9 mouse cellular contexts compared by ENCODE assay signal in the genomic region with DNA sequence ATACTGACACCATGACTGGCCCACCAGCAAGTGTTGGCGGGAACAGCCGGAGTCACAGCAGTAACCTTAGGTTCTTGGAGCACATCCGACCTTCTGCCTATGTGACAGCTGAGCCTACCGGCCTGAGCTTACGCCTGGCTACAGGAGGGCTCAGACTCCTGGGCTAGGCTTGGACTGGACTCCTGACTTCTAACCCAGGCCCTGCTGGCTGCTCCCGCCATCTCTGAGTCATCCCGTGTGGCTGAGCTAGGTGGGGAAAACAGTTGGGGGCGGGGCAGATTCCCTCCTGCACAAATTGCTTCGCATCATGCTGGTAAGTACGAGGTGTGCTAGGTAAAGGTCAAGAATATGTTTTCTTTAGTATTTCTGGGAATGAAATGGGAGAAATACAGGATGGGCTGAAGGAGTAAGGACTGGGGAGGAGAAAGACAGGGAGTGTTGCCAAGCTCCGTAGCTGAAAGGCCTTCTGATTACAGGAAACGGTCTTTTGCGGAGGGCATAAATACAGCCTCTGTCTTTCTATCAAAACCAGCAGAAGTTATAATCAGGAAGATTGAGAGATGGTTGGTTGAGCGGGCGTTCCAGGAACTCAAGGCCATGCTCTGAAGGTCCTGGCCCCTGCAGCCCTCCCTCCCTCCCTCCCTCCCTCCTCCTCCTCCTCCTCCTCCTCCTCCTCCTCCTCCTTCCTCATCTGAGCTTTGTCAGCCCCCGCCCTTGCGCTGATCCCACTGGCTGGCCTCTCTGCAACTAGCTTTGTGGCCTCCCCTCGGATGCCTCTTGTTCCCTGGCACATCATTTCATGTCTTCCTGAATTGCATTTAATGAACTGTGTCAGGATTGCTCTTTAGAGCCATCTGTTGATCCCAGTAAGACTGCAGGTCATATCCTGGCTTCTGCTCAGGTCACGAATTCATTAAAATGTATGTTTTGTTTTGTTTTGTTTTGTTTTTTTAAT. TPM values are rescaled to one million over a fixed set of nuclear protein-coding genes. Genes with fewer than 3 reads are reported as not detected.
DNase-seq lines count a peak whose midpoint lies in the region.
"Had no signal": no experiment of that assay in that cellular context is flagged by ENCODE, and none has a peak within 500 bp of the region (broad histone marks: within the 10 kb centered on the region; RNA-seq: fewer than 3 reads in every experiment).

No protein-coding gene starts in this region.

- peak; percentile 24 for DNase-seq in embryo, embryonic 10 days (ENCODE audit: low spot score)
- DNase-seq in embryo, embryonic 11 days: no peak
- peak; percentile 22 for DNase-seq in ovary, postnatal 36 days (ENCODE audit: low spot score)
- DNase-seq in ovary, postnatal 10 days (ENCODE audit: low spot score): no peak
- peak; percentile 46 for DNase-seq in fibroblast of lung, adult 2 months (ENCODE audit: low read depth)
- peak; percentile 8 for DNase-seq in yolk sac, embryonic 10.5 days (ENCODE audit: low spot score)
- DNase-seq in right cerebral cortex, postnatal 4 days: no peak
- no peak for DNase-seq in layer of hippocampus, postnatal 36 days
- DNase-seq: forebrain, postnatal 0 days had no signal

RNA-seq across cellular contexts. Expression of gene Ywhab, which starts 29.9 kb away (rescaled TPM):
- total RNA-seq in layer of hippocampus, postnatal 36 days (2021): 100 to 1,000 TPM; 531 to 565 TPM

RNA-seq across cellular contexts. Expression of gene Rims4, which starts 46.4 kb away (rescaled TPM):
- 10 to 100 TPM; 45.5 to 47.5 TPM for total RNA-seq in layer of hippocampus, postnatal 36 days (2021)

Comparison
In these comparisons a context has a peak if more than half of its experiments do, and no peak if none do; other contexts are left out.
1. DNase-seq: peak in embryo, embryonic 10 days (single experiment), ovary, postnatal 36 days (single experiment), fibroblast of lung, adult 2 months (single experiment) and yolk sac, embryonic 10.5 days (single experiment); none in embryo, embryonic 11 days (single experiment), ovary, postnatal 10 days (single experiment), right cerebral cortex, postnatal 4 days (single experiment) and layer of hippocampus, postnatal 36 days (0 of 2).